Mouse (Mus musculus): ENCODE measurements around the gene Gm8334. TPM values are rescaled to one million over a fixed set of nuclear protein-coding genes. Genes with fewer than 3 reads are reported as not detected.

Gene Gm8334
- not detected for polyA plus RNA-seq (2017; shearing (Covaris generic))

DNA sequence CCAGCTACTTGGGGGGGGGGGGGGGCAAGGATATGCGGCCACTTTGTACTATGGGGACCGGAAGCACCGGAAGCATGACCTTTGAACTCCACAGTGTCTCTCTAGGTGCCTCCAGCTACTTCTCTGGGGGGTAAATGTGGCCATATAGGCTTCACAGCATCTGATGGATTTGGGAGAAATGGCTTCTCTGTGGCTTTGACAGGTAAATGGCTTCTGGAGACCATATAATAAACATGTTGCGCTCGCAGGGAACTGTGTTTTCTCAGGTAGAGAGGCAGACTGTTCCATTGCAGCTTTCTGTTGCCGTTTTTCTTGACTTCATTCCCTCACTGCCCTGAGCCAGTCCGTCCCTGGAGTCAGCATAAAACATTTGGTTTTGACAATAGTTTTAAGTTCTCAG lies at the start of gene Gm8334:
Gene Gm8334, minus strand, starts transcription at position 101 of the 400 bp plus-strand sequence.

DNA sequence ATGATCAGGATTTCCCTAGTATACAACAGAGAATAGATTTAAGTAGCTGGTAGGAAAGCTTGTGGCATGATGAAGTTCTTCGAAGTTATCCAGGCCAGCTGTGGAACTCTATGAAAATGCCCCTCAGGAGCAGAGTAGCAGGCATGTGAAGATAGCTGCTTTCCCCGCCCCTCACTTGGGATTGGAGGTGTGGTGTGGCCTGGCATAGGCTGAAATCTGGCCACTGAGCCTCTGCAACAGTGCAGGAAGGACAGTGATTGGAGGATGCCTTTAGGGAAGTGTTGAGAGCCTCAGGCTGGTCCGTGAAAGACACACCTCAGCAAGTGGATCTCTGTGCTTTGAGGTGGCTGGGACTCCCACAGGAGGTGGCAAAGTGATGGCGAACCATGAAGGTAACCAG lies 48.3 kb upstream of the Gm8334 start, which contains the start of gene Gm15127:
Gene Gm15127, plus strand, starts transcription at position 301 of the 400 bp plus-strand sequence.

Other genes with a start within 250 kb of the Gm8334 start
- not detected for gene Gm15114, start 126.2 kb downstream of the Gm8334 start, polyA plus RNA-seq (2017; shearing (Covaris generic))
- gene Gm15127, start 48.4 kb upstream of the Gm8334 start, polyA plus RNA-seq (2017; shearing (Covaris generic)): not detected
- not detected for gene Luzp4, start 242.5 kb upstream of the Gm8334 start, polyA plus RNA-seq (2017; shearing (Covaris generic))